Mouse (Mus musculus) C2C12 (cell line): ENCODE data around the gene Nfib. TPM values are rescaled to one million over a fixed set of nuclear protein-coding genes. Genes with fewer than 3 reads are reported as not detected.

Source experiments
- H3K27me3 ChIP-seq: one replicate; pipeline ENCODE4 v1.6.1; 2011; ENCODE audit not compliant: control insufficient read depth, insufficient read depth, insufficient read length
- H3K36me3 ChIP-seq: one replicate; pipeline ENCODE4 v1.6.1; 2011; ENCODE audit not compliant: control insufficient read depth, insufficient read depth
- H3K4me3 ChIP-seq: one replicate; pipeline ENCODE4 v1.5.1; 2011; ENCODE audit warnings: mild to moderate bottlenecking, control low read depth; ENCODE audit not compliant: poor library complexity, insufficient read depth, severe bottlenecking
- H3K79me2 ChIP-seq: one replicate; pipeline ENCODE4 v1.6.1; 2011; ENCODE audit not compliant: control insufficient read depth, insufficient read depth
- H3K79me3 ChIP-seq: one replicate; pipeline ENCODE4 v1.6.1; 2011; ENCODE audit warnings: low read depth, control low read depth
- H3ac ChIP-seq: one replicate; pipeline ENCODE3; 2011; ENCODE audit warnings: low read depth; ENCODE audit not compliant: control insufficient read depth, insufficient read length
- CEBPB ChIP-seq: IDR thresholded peaks from one replicate; pipeline ENCODE4 v1.6.1; 2011; ENCODE audit warnings: low read depth, mild to moderate bottlenecking, control low read depth, moderate library complexity
- CTCF ChIP-seq: IDR thresholded peaks from one replicate; pipeline ENCODE4 v1.5.1; 2011; ENCODE audit not compliant: control insufficient read depth, insufficient read depth, insufficient read length
- FOSL1 ChIP-seq: IDR thresholded peaks from one replicate; pipeline ENCODE4 v1.8.0; 2011; ENCODE audit warnings: mild to moderate bottlenecking, low read length; ENCODE audit not compliant: poor library complexity, insufficient read depth, severe bottlenecking
- MAX ChIP-seq: IDR thresholded peaks from one replicate; pipeline ENCODE4 v1.6.1; 2011; ENCODE audit warnings: mild to moderate bottlenecking, control low read depth
- MYOD1 ChIP-seq: IDR thresholded peaks from one replicate; pipeline ENCODE4 v1.6.1; 2011; ENCODE audit warnings: low read depth; ENCODE audit not compliant: control insufficient read depth, insufficient read length
- MYOG ChIP-seq: IDR thresholded peaks from one replicate; pipeline ENCODE4 v1.6.1; 2011; ENCODE audit not compliant: control insufficient read depth, insufficient read length; ENCODE audit errors: extremely low read depth
- USF1 ChIP-seq: IDR thresholded peaks from one replicate; pipeline ENCODE4 v1.6.1; 2011; ENCODE audit warnings: low read depth, mild to moderate bottlenecking, control low read depth, moderate library complexity
- polyA plus RNA-seq: library from polyadenylated mRNA; unstranded; fragments of >200 nt; fragmentation: generic; extraction: Trizol; gene quantifications from one replicate; pipeline ENCODE4 v1.2.1, GENCODE M21; 2012; ENCODE audit warnings: missing spikeins

Nfib gene
- polyA plus RNA-seq, 1 experiment, result 5.1 TPM

DNA sequence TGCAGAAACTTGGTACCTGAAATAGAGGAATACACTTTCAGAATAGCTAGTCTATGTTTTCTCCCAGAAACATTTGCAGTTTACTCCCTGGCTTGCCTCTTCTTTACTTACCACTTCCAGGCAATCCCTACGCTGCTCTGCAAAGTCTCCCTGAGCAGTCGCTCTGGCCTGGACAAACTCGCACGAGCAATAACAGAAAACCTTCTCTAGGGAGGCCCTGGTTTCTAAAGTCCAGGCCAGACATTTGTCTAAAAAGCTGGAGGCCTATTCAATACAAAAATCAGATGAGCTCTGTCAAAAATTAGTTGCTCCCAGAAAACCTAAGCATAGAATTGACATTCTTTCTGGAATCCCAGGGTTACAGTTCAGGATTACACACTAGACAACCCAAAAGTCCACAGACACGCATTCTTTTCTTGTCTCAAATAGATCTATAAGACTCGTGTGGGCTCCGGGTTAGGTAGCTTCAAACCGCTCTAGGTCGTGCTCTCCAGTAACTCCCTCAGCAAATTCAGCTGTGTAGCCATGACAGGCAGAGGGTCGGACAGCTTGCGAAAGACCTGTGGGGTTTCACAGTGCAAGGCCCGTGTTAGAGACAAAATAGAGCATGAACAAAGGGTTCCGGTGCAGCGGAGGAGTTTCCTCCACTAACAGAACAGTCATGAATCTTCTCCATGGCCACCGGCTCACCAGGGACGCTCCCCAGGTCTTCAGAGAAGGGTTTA is 118.2 kb downstream of the Nfib start:
- Histone ChIP-seq H3K79me2 (no peaks in the 10 kb centered on the region), H3K27me3 (no peaks in the 10 kb centered on the region)
- TF ChIP-seq USF1, result no peak
- TF ChIP-seq MAX, result no peak
- no peak for TF ChIP-seq CTCF
- TF ChIP-seq MYOD1, result no peak
- no peak for TF ChIP-seq FOSL1

DNA sequence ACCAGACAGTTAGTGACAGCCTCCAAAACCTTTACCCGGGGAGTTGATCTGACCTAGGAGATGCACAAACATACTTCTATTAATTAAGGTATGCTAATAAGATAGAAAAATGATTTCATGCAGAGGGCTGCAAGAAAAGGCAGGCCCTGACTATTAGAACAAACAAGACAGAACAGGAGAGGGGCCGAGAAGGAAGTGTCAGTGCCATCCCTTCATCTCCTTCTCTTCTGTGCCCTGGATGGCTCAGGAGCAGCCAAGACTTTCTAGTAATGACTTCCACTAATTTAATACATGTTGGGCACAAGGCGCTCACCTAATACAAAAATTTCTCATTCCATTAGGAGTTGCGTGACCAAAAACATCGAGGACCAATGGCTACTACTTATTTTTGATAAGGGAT is 118.9 kb downstream of the Nfib start:
- Histone ChIP-seq H3K4me3 (no peak overlapping the region), H3K36me3 (no peaks in the 10 kb centered on the region), H3K79me2 (no peaks in the 10 kb centered on the region), H3ac (no peak overlapping the region), H3K79me3 (no peaks in the 10 kb centered on the region), H3K27me3 (no peaks in the 10 kb centered on the region)
- TF ChIP-seq USF1 (no peak), FOSL1 (no peak), MYOG (no peak), MYOD1 (no peak), MAX (no peak), CTCF (no peak), CEBPB (no peak)

More for the DNA sequence above, 118.2 kb downstream of the Nfib start:
- H3K4me3 ChIP-seq, result no peak overlapping the region
- no peak overlapping the region for H3ac ChIP-seq
- no peaks in the 10 kb centered on the region for H3K36me3 ChIP-seq
- H3K79me3 ChIP-seq, result no peaks in the 10 kb centered on the region

GRCm38 (mm10) chr4:82585536-82585935 is 120.0 kb downstream of the Nfib start:
- H3K4me3 ChIP-seq, result no peak overlapping the region
- TF ChIP-seq CEBPB, result no peak
- no peak for TF ChIP-seq MAX
- TF ChIP-seq MYOG, result no peak
- TF ChIP-seq CTCF, result no peak
- no peak for TF ChIP-seq FOSL1
- no peak for TF ChIP-seq MYOD1
- TF ChIP-seq USF1, result no peak
- no peaks in the 10 kb centered on the region for H3K27me3 ChIP-seq
- no peak overlapping the region for H3ac ChIP-seq
- no peaks in the 10 kb centered on the region for H3K79me3 ChIP-seq
- H3K79me2 ChIP-seq, result no peaks in the 10 kb centered on the region
- H3K36me3 ChIP-seq, result no peaks in the 10 kb centered on the region

DNA sequence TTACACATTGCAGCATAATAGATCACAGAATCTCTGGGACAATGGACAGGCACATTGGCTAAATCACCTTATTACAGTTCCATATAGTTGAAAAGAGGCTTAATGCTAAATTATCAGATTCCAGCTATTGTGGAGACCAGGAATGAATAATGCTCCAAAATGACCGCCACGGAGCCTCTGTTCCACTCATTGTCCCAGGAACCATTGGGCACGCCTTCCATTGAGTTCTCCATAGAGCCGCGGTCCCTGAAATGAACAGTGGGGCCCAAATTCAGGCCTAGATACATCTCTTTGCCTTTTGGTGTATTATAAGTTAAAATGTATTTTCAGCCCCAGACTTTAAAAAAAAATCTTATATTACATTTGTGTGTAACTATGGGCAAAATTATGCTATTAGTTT is 120.5 kb downstream of the Nfib start:
- Histone ChIP-seq H3K36me3 (no peaks in the 10 kb centered on the region), H3K79me2 (no peaks in the 10 kb centered on the region), H3ac (no peak overlapping the region), H3K4me3 (no peak overlapping the region), H3K27me3 (no peaks in the 10 kb centered on the region), H3K79me3 (no peaks in the 10 kb centered on the region)
- TF ChIP-seq MYOG, result no peak
- TF ChIP-seq FOSL1, result no peak
- no peak for TF ChIP-seq MAX
- no peak for TF ChIP-seq CEBPB
- TF ChIP-seq USF1, result no peak
- no peak for TF ChIP-seq MYOD1

- H3K79me2 ChIP-seq, result no peaks in the 10 kb centered on the region
- H3ac ChIP-seq, result no peak overlapping the region
- H3K27me3 ChIP-seq, result no peaks in the 10 kb centered on the region
- no peaks in the 10 kb centered on the region for H3K79me3 ChIP-seq
- no peaks in the 10 kb centered on the region for H3K36me3 ChIP-seq
- TF ChIP-seq FOSL1 (no peak), MAX (no peak), MYOD1 (no peak), MYOG (no peak), CTCF (no peak), CEBPB (no peak), USF1 (no peak)
- no peak overlapping the region for H3K4me3 ChIP-seq
Measured at GRCm38 (mm10) chr4:82584548-82584947, 121.0 kb downstream of the Nfib start.

DNA sequence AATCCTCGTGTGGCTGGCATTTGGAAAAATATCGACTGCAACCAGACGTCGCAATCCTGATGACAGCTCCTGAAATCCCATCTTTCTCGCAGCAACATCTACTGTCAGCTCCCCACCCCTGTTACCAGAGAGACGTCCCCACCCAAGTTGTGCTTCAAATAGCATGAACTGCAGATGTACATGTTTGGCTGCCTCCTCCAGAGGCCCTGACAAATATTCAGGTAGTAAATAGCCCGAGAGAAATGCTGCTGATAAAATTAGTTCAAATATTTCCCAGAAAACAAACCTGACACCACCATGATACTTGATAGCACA is 132.3 kb downstream of the Nfib start:
- TF ChIP-seq FOSL1, result no peak
- TF ChIP-seq USF1, result no peak
- TF ChIP-seq MYOG, result no peak
- no peak for TF ChIP-seq CTCF
- no peak for TF ChIP-seq CEBPB
- no peak for TF ChIP-seq MAX
- no peak for TF ChIP-seq MYOD1
- no peak overlapping the region for H3K4me3 ChIP-seq
- H3K36me3 ChIP-seq, result no peaks in the 10 kb centered on the region
- no peaks in the 10 kb centered on the region for H3K79me3 ChIP-seq
- H3K79me2 ChIP-seq, result no peaks in the 10 kb centered on the region
- no peaks in the 10 kb centered on the region for H3K27me3 ChIP-seq
- H3ac ChIP-seq, result no peak overlapping the region
